Mouse (Mus musculus) forebrain, embryonic 14.5 days (tissue): Measurements from ENCODE around the gene Gm10272. TPM values are rescaled to one million over a fixed set of nuclear protein-coding genes. Genes with fewer than 3 reads are reported as not detected.
"Not testable (repeated sequence)": the region's sequence is repeated elsewhere in the genome, so short reads cannot be mapped to it uniquely, and the experiment has no call there.

Experiments
- ATAC-seq: fragments of 200-750 bp; cut with Nextera tagmentation; 2 replicates; pipeline ENCODE4 v1.8.0; 2017; ENCODE audit warnings: mild to moderate bottlenecking, moderate library complexity
- DNase-seq: peaks from one replicate; pipeline ENCODE4 v3.0.0-alpha.2; 2015; ENCODE audit warnings: low spot score
- H3K27ac ChIP-seq: fragments of 300-500 bp; sonication (generic); 2 replicates; pipeline ENCODE4 v1.5.1; 2014; ENCODE audit warnings: low read depth, mild to moderate bottlenecking, control low read depth, low read length, moderate library complexity
- H3K27me3 ChIP-seq: fragments of 300-500 bp; sonication (generic); replicated peaks from 2 replicates; pipeline ENCODE4 v1.6.1; 2014; ENCODE audit warnings: low read length, control low read depth, mixed read lengths; ENCODE audit not compliant: control insufficient read depth, insufficient read depth
- H3K36me3 ChIP-seq: fragments of 300-500 bp; sonication (generic); 2 replicates; pipeline ENCODE4 v1.6.1; 2014; ENCODE audit warnings: low read length, control low read depth; ENCODE audit not compliant: control insufficient read depth, insufficient read depth
- H3K4me1 ChIP-seq: fragments of 300-500 bp; sonication (generic); 2 replicates; pipeline ENCODE4 v1.6.1; 2014; ENCODE audit warnings: antibody characterized with exemption, low read length, control low read depth; ENCODE audit not compliant: control insufficient read depth, insufficient read depth
- H3K4me2 ChIP-seq: fragments of 300-500 bp; sonication (generic); 2 replicates; pipeline ENCODE4 v1.6.1; 2014; ENCODE audit warnings: mild to moderate bottlenecking, control low read depth, low read length
- H3K4me3 ChIP-seq: fragments of 300-500 bp; sonication (generic); 2 replicates; pipeline ENCODE4 v1.5.1; 2014; ENCODE audit warnings: low read depth, low read length, control low read depth
- H3K9ac ChIP-seq: fragments of 300-500 bp; sonication (generic); 2 replicates; pipeline ENCODE4 v1.6.1; 2014; ENCODE audit warnings: mild to moderate bottlenecking, low read length, control low read depth, moderate library complexity
- H3K9me3 ChIP-seq: fragments of 300-500 bp; sonication (generic); replicated peaks from 2 replicates; pipeline ENCODE4 v1.6.1; 2016; ENCODE audit warnings: low read length, control low read depth, mixed read lengths; ENCODE audit not compliant: control insufficient read depth
- WGBS: fragments of 180-500 bp; shearing (Covaris S2); extraction: QIAGEN DNeasy Blood & Tissue Kit; methylation state at CpG from one replicate; pipeline ENCODE4 v1.1.7; 2014; 5-methylcytosine and 5-hydroxymethylcytosine counted together
- polyA plus RNA-seq: library from polyadenylated mRNA; unstranded; fragments of >200 nt; fragmentation: Nextera tagmentation; extraction: Ambion mirVana; gene quantifications from 2 replicates; pipeline ENCODE4 v1.2.1, GENCODE M21; 2014

Gm10272 gene
- polyA plus RNA-seq, 1 experiment from 2014 or later = not detected

GRCm38 (mm10) chr10:77715507-77715906 is 9.1 kb downstream of the Gm10272 start, which contains the start of gene Gm10142:
Gene Gm10142, plus strand, starts transcription at chr10:77715807.
- no peak for ATAC-seq
- no peaks in the 10 kb centered on the region; the same call in 1 of the 2 replicates for H3K9me3 ChIP-seq
- H3K4me2 ChIP-seq = no peak within 1 kb of the TSS
- no peak for DNase-seq
- H3K4me1 ChIP-seq = no peaks in the 10 kb centered on the region
- no peaks in the 10 kb centered on the region for H3K36me3 ChIP-seq
- H3K27me3 ChIP-seq = no peaks in the 10 kb centered on the region
- no peak within 1 kb of the TSS for H3K27ac ChIP-seq
- no peak within 1 kb of the TSS for H3K9ac ChIP-seq
- no peak within 1 kb of the TSS for H3K4me3 ChIP-seq
- 92% methylated on average over 1 of the region's 1 CpGs for WGBS

GRCm38 (mm10) chr10:77720299-77720698 is 13.9 kb downstream of the Gm10272 start, which contains the start of gene Krtap12-1:
Gene Krtap12-1, plus strand, starts transcription at chr10:77720599.
- H3K4me2 ChIP-seq, H3K27ac ChIP-seq, H3K27me3 ChIP-seq, ATAC-seq, H3K4me3 ChIP-seq, H3K36me3 ChIP-seq, H3K9me3 ChIP-seq, DNase-seq, H3K9ac ChIP-seq, H3K4me1 ChIP-seq: not testable (repeated sequence)
- WGBS = 89% methylated on average over 1 of the region's 1 CpGs

- H3K9ac ChIP-seq = no peak overlapping the region
- no peak overlapping the region for H3K27ac ChIP-seq
- no peak overlapping the region for H3K4me2 ChIP-seq
- no peaks in the 10 kb centered on the region for H3K4me1 ChIP-seq
- no peaks in the 10 kb centered on the region for H3K9me3 ChIP-seq
- ATAC-seq (no peak), DNase-seq (no peak)
- no peak overlapping the region for H3K4me3 ChIP-seq
- 77% methylated on average over 8 of the region's 8 CpGs for WGBS
- H3K36me3 ChIP-seq = no peaks in the 10 kb centered on the region
- H3K27me3 ChIP-seq = no peaks in the 10 kb centered on the region
Observed at GRCm38 (mm10) chr10:77724855-77725254, 18.4 kb downstream of the Gm10272 start.

GRCm38 (mm10) chr10:77726186-77726585 is 19.8 kb downstream of the Gm10272 start, which contains the start of gene Gm10100:
Gene Gm10100, plus strand, starts transcription at chr10:77726486.
- ATAC-seq = no peak
- no peaks in the 10 kb centered on the region for H3K9me3 ChIP-seq
- no peak within 1 kb of the TSS for H3K9ac ChIP-seq
- DNase-seq = no peak
- no peak within 1 kb of the TSS for H3K4me2 ChIP-seq
- no peaks in the 10 kb centered on the region for H3K27me3 ChIP-seq
- WGBS = 33% methylated on average over 3 of the region's 3 CpGs
- H3K4me1 ChIP-seq = no peaks in the 10 kb centered on the region
- no peak within 1 kb of the TSS for H3K4me3 ChIP-seq
- H3K36me3 ChIP-seq = no peaks in the 10 kb centered on the region
- no peak within 1 kb of the TSS for H3K27ac ChIP-seq

- Histone ChIP-seq H3K4me2 (no peak overlapping the region), H3K36me3 (no peaks in the 10 kb centered on the region), H3K4me1 (no peaks in the 10 kb centered on the region), H3K9ac (no peak overlapping the region), H3K27ac (no peak overlapping the region), H3K27me3 (no peaks in the 10 kb centered on the region), H3K4me3 (no peak overlapping the region), H3K9me3 (no peaks in the 10 kb centered on the region)
- 58% methylated on average over 4 of the region's 4 CpGs for WGBS
- ATAC-seq (no peak), DNase-seq (no peak)
Observed at GRCm38 (mm10) chr10:77728280-77728679, 21.9 kb downstream of the Gm10272 start.

- Histone ChIP-seq H3K4me2 (no peak overlapping the region), H3K27me3 (no peaks in the 10 kb centered on the region), H3K27ac (no peak overlapping the region), H3K4me3 (no peak overlapping the region), H3K4me1 (no peaks in the 10 kb centered on the region), H3K36me3 (no peaks in the 10 kb centered on the region), H3K9ac (no peak overlapping the region), H3K9me3 (no peaks in the 10 kb centered on the region)
- DNase-seq = no peak
- 50% methylated on average over 4 of the region's 4 CpGs for WGBS
- ATAC-seq = no peak
Observed at GRCm38 (mm10) chr10:77729241-77729640, 22.8 kb downstream of the Gm10272 start.

- no peaks in the 10 kb centered on the region for H3K36me3 ChIP-seq
- no peak overlapping the region for H3K27ac ChIP-seq
- H3K27me3 ChIP-seq = no peaks in the 10 kb centered on the region
- DNase-seq = no peak
- ATAC-seq = no peak
- no peak overlapping the region for H3K4me2 ChIP-seq
- H3K4me1 ChIP-seq = no peaks in the 10 kb centered on the region
- no peaks in the 10 kb centered on the region for H3K9me3 ChIP-seq
- 94% methylated on average over 1 of the region's 1 CpGs for WGBS
- no peak overlapping the region for H3K9ac ChIP-seq
- no peak overlapping the region for H3K4me3 ChIP-seq
Observed at GRCm38 (mm10) chr10:77735928-77736327, 29.5 kb downstream of the Gm10272 start.

- H3K27me3 ChIP-seq = no peaks in the 10 kb centered on the region
- H3K9ac ChIP-seq = no peak overlapping the region
- ATAC-seq = no peak
- no peak overlapping the region for H3K4me3 ChIP-seq
- no peak for DNase-seq
- no peak overlapping the region for H3K4me2 ChIP-seq
- WGBS = 91% methylated on average over 4 of the region's 4 CpGs
- no peak overlapping the region for H3K27ac ChIP-seq
- no peaks in the 10 kb centered on the region for H3K9me3 ChIP-seq
- no peaks in the 10 kb centered on the region for H3K4me1 ChIP-seq
- no peaks in the 10 kb centered on the region for H3K36me3 ChIP-seq
Observed at GRCm38 (mm10) chr10:77738929-77739328, 32.5 kb downstream of the Gm10272 start.

- not testable (repeated sequence) for H3K36me3 ChIP-seq, H3K9ac ChIP-seq, H3K4me3 ChIP-seq, H3K4me2 ChIP-seq, H3K27me3 ChIP-seq, H3K9me3 ChIP-seq, H3K4me1 ChIP-seq, H3K27ac ChIP-seq, ATAC-seq
- WGBS = 65% methylated on average over 4 of the region's 5 CpGs
- DNase-seq = peak; percentile 17
Observed at GRCm38 (mm10) chr10:77741924-77742688, 35.7 kb downstream of the Gm10272 start, which contains the start of gene Gm18596. Gene Gm18596, minus strand, starts transcription at chr10:77742638.
